Mouse (Mus musculus): Measurements from ENCODE around the gene Rtp3. TPM values are rescaled to one million over a fixed set of nuclear protein-coding genes. Genes with fewer than 3 reads are reported as not detected.
A peak's percentile ranks its signal among the peaks of the same experiment; 100 is the strongest.

Gene Rtp3
- polyA plus RNA-seq, 1 experiment from 2014 or later: not detected

GRCm38 (mm10) chr9:110982351-110982750, 8.0 kb downstream of the Rtp3 start:
- Histone ChIP-seq H3K9me3 (ENCODE audit: control insufficient read depth, low read length) (no peaks in the 10 kb centered on the region), H3K27ac (replicated peaks in 1 of 2; ENCODE audit: control insufficient read depth in 1 of 2, insufficient read depth in 1 of 2, low read depth in 2 of 2, low read length in 2 of 2) (no peak overlapping the region), H3K4me2 (ENCODE audit: low read length) (no peak overlapping the region), H3K36me3 (ENCODE audit: control insufficient read depth, insufficient read depth, low read length) (no peaks in the 10 kb centered on the region), H3K27me3 (ENCODE audit: control insufficient read depth, insufficient read depth, low read length) (no peaks in the 10 kb centered on the region), H3K9ac (ENCODE audit: low read length) (no peak overlapping the region), H3K4me1 (ENCODE audit: control insufficient read depth in 2 of 2, insufficient read depth in 2 of 2, low read length in 2 of 2) (no peaks in the 10 kb centered on the region), H3K4me3 (ENCODE audit: control insufficient read depth in 1 of 2, insufficient read depth in 1 of 2, low read depth in 1 of 2, low read length in 2 of 2) (no peak overlapping the region)
- WGBS: 65% methylated on average over 4 of the region's 4 CpGs
- ATAC-seq (ENCODE audit: insufficient number of reproducible peaks, insufficient read depth, low FRiP score, low read depth): no peak

- no peaks in the 10 kb centered on the region for H3K4me1 ChIP-seq (ENCODE audit: control insufficient read depth in 2 of 2, insufficient read depth in 2 of 2, low read length in 2 of 2)
- no peak overlapping the region for H3K27ac ChIP-seq (replicated peaks in 1 of 2; ENCODE audit: control insufficient read depth in 1 of 2, insufficient read depth in 1 of 2, low read depth in 2 of 2, low read length in 2 of 2)
- no peaks in the 10 kb centered on the region for H3K36me3 ChIP-seq (ENCODE audit: control insufficient read depth, insufficient read depth, low read length)
- ATAC-seq (ENCODE audit: insufficient number of reproducible peaks, insufficient read depth, low FRiP score, low read depth): no peak
- no peaks in the 10 kb centered on the region for H3K27me3 ChIP-seq (ENCODE audit: control insufficient read depth, insufficient read depth, low read length)
- no peak overlapping the region for H3K4me2 ChIP-seq (ENCODE audit: low read length)
- H3K4me3 ChIP-seq (ENCODE audit: control insufficient read depth in 1 of 2, insufficient read depth in 1 of 2, low read depth in 1 of 2, low read length in 2 of 2): no peak overlapping the region
- WGBS: 93% methylated on average over 11 of the region's 11 CpGs
- H3K9me3 ChIP-seq (ENCODE audit: control insufficient read depth, low read length): no peaks in the 10 kb centered on the region
- no peak overlapping the region for H3K9ac ChIP-seq (ENCODE audit: low read length)
These were observed 11.0 kb downstream of the Rtp3 start for GRCm38 (mm10) chr9:110979411-110979810.

GRCm38 (mm10) chr9:110965910-110966231, 24.5 kb downstream of the Rtp3 start:
- Histone ChIP-seq H3K4me3 (ENCODE audit: control insufficient read depth in 1 of 2, insufficient read depth in 1 of 2, low read depth in 1 of 2, low read length in 2 of 2) (no peak overlapping the region), H3K27me3 (ENCODE audit: control insufficient read depth, insufficient read depth, low read length) (no peaks in the 10 kb centered on the region), H3K36me3 (ENCODE audit: control insufficient read depth, insufficient read depth, low read length) (no peaks in the 10 kb centered on the region), H3K4me2 (ENCODE audit: low read length) (no peak overlapping the region), H3K27ac (replicated peaks in 1 of 2; ENCODE audit: control insufficient read depth in 1 of 2, insufficient read depth in 1 of 2, low read depth in 2 of 2, low read length in 2 of 2) (no peak overlapping the region), H3K9me3 (ENCODE audit: control insufficient read depth, low read length) (no peaks in the 10 kb centered on the region), H3K4me1 (ENCODE audit: control insufficient read depth in 2 of 2, insufficient read depth in 2 of 2, low read length in 2 of 2) (peaks cover 0 to 4% of the 10 kb centered on the region in 2 experiments; a peak in 1 of 4 replicates), H3K9ac (ENCODE audit: low read length) (no peak overlapping the region)
- no peak for ATAC-seq (ENCODE audit: insufficient number of reproducible peaks, insufficient read depth, low FRiP score, low read depth)
- WGBS: 61% methylated on average over 2 of the region's 2 CpGs

- WGBS: 87% methylated on average over 22 of the region's 22 CpGs
- Histone ChIP-seq H3K27ac (replicated peaks in 1 of 2; ENCODE audit: control insufficient read depth in 1 of 2, insufficient read depth in 1 of 2, low read depth in 2 of 2, low read length in 2 of 2) (no peak overlapping the region), H3K4me3 (ENCODE audit: control insufficient read depth in 1 of 2, insufficient read depth in 1 of 2, low read depth in 1 of 2, low read length in 2 of 2) (no peak overlapping the region), H3K36me3 (ENCODE audit: control insufficient read depth, insufficient read depth, low read length) (no peaks in the 10 kb centered on the region), H3K27me3 (ENCODE audit: control insufficient read depth, insufficient read depth, low read length) (no peaks in the 10 kb centered on the region), H3K4me1 (ENCODE audit: control insufficient read depth in 2 of 2, insufficient read depth in 2 of 2, low read length in 2 of 2) (peaks cover 0 to 4% of the 10 kb centered on the region in 2 experiments; a peak in 1 of 4 replicates), H3K4me2 (ENCODE audit: low read length) (no peak overlapping the region), H3K9me3 (ENCODE audit: control insufficient read depth, low read length) (no peaks in the 10 kb centered on the region), H3K9ac (ENCODE audit: low read length) (no peak overlapping the region)
- ATAC-seq (ENCODE audit: insufficient number of reproducible peaks, insufficient read depth, low FRiP score, low read depth): no peak
These were observed 25.1 kb downstream of the Rtp3 start for GRCm38 (mm10) chr9:110965062-110965909.

GRCm38 (mm10) chr9:110963566-110964115, 26.7 kb downstream of the Rtp3 start:
- 65% methylated on average over 8 of the region's 8 CpGs for WGBS
- Histone ChIP-seq H3K27ac (replicated peaks in 1 of 2; ENCODE audit: control insufficient read depth in 1 of 2, insufficient read depth in 1 of 2, low read depth in 2 of 2, low read length in 2 of 2) (no peak overlapping the region), H3K9me3 (ENCODE audit: control insufficient read depth, low read length) (no peaks in the 10 kb centered on the region), H3K9ac (ENCODE audit: low read length) (no peak overlapping the region), H3K27me3 (ENCODE audit: control insufficient read depth, insufficient read depth, low read length) (no peaks in the 10 kb centered on the region), H3K4me2 (ENCODE audit: low read length) (no peak overlapping the region), H3K4me1 (ENCODE audit: control insufficient read depth in 2 of 2, insufficient read depth in 2 of 2, low read length in 2 of 2) (peaks cover 0 to 4% of the 10 kb centered on the region in 2 experiments; a peak in 1 of 4 replicates), H3K4me3 (ENCODE audit: control insufficient read depth in 1 of 2, insufficient read depth in 1 of 2, low read depth in 1 of 2, low read length in 2 of 2) (no peak overlapping the region), H3K36me3 (ENCODE audit: control insufficient read depth, insufficient read depth, low read length) (no peaks in the 10 kb centered on the region)
- no peak for ATAC-seq (ENCODE audit: insufficient number of reproducible peaks, insufficient read depth, low FRiP score, low read depth)

GRCm38 (mm10) chr9:110961386-110961785, 29.0 kb downstream of the Rtp3 start:
- 97% methylated on average over 8 of the region's 8 CpGs for WGBS
- Histone ChIP-seq H3K4me3 (ENCODE audit: control insufficient read depth in 1 of 2, insufficient read depth in 1 of 2, low read depth in 1 of 2, low read length in 2 of 2) (no peak overlapping the region), H3K4me2 (ENCODE audit: low read length) (no peak overlapping the region), H3K36me3 (ENCODE audit: control insufficient read depth, insufficient read depth, low read length) (no peaks in the 10 kb centered on the region), H3K4me1 (ENCODE audit: control insufficient read depth in 2 of 2, insufficient read depth in 2 of 2, low read length in 2 of 2) (peaks cover 0 to 4% of the 10 kb centered on the region in 2 experiments; a peak in 1 of 4 replicates), H3K27ac (replicated peaks in 1 of 2; ENCODE audit: control insufficient read depth in 1 of 2, insufficient read depth in 1 of 2, low read depth in 2 of 2, low read length in 2 of 2) (no peak overlapping the region), H3K27me3 (ENCODE audit: control insufficient read depth, insufficient read depth, low read length) (no peaks in the 10 kb centered on the region), H3K9ac (ENCODE audit: low read length) (no peak overlapping the region), H3K9me3 (ENCODE audit: control insufficient read depth, low read length) (no peaks in the 10 kb centered on the region)
- ATAC-seq (ENCODE audit: insufficient number of reproducible peaks, insufficient read depth, low FRiP score, low read depth): no peak

GRCm38 (mm10) chr9:110960230-110961149, 29.9 kb downstream of the Rtp3 start:
- Histone ChIP-seq H3K4me2 (ENCODE audit: low read length) (no peak overlapping the region), H3K27me3 (ENCODE audit: control insufficient read depth, insufficient read depth, low read length) (0 out of 2 replicates have a peak, but pooled peaks cover 3% of the 10 kb centered on the region), H3K9ac (ENCODE audit: low read length) (no peak overlapping the region), H3K9me3 (ENCODE audit: control insufficient read depth, low read length) (no peaks in the 10 kb centered on the region), H3K36me3 (ENCODE audit: control insufficient read depth, insufficient read depth, low read length) (no peaks in the 10 kb centered on the region), H3K4me1 (ENCODE audit: control insufficient read depth in 2 of 2, insufficient read depth in 2 of 2, low read length in 2 of 2) (peaks cover 0 to 4% of the 10 kb centered on the region in 2 experiments; a peak in 1 of 4 replicates), H3K4me3 (ENCODE audit: control insufficient read depth in 1 of 2, insufficient read depth in 1 of 2, low read depth in 1 of 2, low read length in 2 of 2) (no peak overlapping the region), H3K27ac (replicated peaks in 1 of 2; ENCODE audit: control insufficient read depth in 1 of 2, insufficient read depth in 1 of 2, low read depth in 2 of 2, low read length in 2 of 2) (no peak overlapping the region)
- 0 out of 2 replicates have a peak, but pooled peaks have one; percentile 6 for ATAC-seq (ENCODE audit: insufficient number of reproducible peaks, insufficient read depth, low FRiP score, low read depth)
- 76% methylated on average over 13 of the region's 13 CpGs for WGBS
